Mouse (Mus musculus) lung, postnatal 25 days (tissue): ENCODE measurements around the gene Rab38.

ENCODE experiments used
- DNase-seq: peaks from one replicate; pipeline ENCODE4 v3.0.0; 2022; ENCODE audit warnings: low spot score

The Rab38 gene

GRCm38 (mm10) chr7:88429786-88430691, at the start of gene Rab38:
Gene Rab38 (plus strand): TSS chr7:88430273.
- DNase-seq: peak; percentile 73

DNA sequence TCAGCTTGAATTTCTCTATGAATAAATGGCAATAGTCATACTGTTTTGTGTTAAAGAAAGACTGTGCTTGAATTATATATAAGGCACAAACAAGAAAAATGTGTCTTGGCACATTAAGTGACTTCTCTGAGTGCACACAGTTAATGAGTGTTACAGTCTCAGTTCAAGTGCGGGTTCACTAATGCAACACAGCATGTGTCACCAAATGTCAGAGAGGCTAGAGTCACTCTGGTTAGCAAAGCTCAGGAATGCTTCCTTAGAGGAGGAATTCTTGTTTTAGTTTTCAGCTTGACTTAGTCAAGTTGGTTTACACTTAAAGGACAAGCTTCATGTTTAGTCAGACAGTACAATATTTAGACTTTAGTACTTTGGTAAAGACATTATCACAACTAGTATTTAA, 35.5 kb upstream of the Rab38 start:
- DNase-seq: no peak

GRCm38 (mm10) chr7:88395745-88396144, 34.3 kb upstream of the Rab38 start:
- no peak for DNase-seq

DNA sequence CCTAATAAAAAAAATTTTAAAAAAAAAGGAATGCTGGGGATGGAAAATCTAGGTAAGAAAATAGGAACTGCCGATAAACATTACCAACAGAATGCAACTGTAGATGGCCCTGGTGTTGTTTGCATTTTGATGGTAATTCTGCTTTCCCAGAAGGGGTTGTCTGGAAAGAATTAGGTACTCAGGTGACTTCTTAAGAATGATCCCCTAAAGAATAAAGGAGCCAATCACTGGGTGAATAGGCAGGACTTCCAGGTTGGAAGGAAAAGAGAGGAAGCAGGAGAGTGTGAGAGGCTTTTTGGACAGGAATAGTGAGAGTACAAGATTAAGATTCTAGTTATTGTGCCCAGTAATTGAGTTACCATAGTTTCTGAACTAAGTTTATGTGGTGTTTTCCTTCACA, 24.8 kb upstream of the Rab38 start:
- DNase-seq: no peak

GRCm38 (mm10) chr7:88406466-88406865, 23.6 kb upstream of the Rab38 start:
- no peak for DNase-seq

- no peak for DNase-seq
These were observed 8.3 kb upstream of the Rab38 start for GRCm38 (mm10) chr7:88421821-88422220.

DNA sequence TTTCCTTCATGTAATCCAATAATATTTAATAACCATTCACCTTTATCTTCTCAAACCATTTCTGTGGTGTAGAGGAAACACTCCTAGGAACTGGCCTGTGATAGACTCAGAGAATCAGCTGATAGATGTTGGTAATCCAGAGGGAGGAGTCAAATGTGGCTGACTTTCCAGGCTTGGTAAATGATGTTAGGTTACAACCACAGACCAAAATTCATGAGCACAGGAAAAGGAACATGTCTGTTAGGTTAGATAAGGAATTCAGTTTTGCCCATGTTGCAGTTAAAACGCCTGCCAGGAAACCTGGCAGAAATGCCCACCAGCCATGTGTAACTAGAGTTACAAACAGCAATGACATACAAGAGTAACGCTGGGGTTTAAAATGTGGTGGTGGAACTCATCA, 6.2 kb upstream of the Rab38 start:
- no peak for DNase-seq

- DNase-seq: peak; percentile 50
These were observed 4.3 kb upstream of the Rab38 start for GRCm38 (mm10) chr7:88425744-88426143.

GRCm38 (mm10) chr7:88427484-88427883, 2.6 kb upstream of the Rab38 start:
- DNase-seq: no peak

DNA sequence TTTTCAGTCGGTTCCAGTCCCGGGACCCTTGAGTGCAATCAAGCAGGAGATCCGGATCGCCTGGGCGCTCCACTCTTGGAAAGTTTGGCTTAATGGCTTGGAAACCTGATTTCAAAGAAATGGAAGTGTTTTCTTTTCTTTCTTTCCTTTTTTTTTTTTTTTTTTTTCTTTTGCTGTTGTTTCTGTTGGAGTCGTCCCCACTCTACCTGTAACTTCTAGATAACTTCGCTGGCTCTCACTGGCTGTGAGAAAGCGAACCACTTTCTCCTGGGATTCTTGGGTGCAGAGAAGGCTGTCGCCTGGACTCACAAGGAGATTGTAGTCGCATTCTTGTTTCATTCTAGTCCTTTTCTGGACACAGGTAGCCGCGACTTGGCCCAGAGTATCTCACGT, 615 bp downstream of the Rab38 start:
- DNase-seq: no peak

GRCm38 (mm10) chr7:88440301-88440700, 10.2 kb downstream of the Rab38 start:
- peak; percentile 18 for DNase-seq

DNA sequence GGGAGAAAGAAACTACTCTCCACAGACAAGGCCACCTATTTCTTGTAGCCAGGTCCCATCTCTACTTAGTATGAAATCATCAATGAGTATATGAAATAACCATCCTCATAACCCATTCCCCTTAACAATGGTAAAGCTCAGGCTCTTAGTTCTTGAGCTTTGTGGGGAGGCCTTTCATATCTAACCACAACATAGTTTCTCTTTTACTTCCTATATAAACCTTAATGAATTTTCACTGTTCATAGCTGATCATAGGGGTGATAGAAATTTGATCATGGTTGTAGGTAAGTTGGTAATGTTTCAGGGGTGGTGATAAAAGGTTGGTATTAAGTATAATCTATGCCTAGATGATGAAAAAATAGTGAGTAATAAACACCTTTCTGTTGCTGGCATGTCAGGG, 12.6 kb downstream of the Rab38 start:
- DNase-seq: no peak

- DNase-seq: no peak
These were observed 13.4 kb downstream of the Rab38 start for GRCm38 (mm10) chr7:88443435-88443834.

DNA sequence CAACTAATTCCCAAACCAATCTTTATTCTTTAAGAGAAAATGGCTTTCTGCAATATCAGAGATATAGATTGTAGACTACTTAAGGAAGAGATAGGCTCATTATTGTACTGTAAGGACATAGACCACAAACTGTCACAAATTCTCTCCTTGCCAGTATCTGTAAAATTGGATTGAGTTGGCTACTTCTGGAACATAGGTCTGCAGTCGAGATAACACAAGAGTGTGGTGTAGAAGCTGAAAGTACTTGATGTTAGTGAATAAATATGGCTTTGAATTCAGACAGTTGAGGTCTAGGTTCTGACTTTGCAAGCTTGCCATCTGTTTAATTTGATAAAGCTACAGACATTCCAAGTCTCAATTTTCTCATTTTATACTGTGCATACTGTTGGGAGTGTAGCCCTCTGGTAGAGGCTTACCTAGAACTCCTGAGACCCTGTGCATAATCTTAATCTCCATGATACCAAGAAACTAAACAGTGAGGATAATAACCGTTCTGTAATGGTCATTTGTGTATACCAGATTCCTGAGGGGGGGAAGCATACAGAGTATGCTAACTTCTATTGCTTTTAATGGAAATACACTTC, 15.3 kb downstream of the Rab38 start:
- no peak for DNase-seq

DNA sequence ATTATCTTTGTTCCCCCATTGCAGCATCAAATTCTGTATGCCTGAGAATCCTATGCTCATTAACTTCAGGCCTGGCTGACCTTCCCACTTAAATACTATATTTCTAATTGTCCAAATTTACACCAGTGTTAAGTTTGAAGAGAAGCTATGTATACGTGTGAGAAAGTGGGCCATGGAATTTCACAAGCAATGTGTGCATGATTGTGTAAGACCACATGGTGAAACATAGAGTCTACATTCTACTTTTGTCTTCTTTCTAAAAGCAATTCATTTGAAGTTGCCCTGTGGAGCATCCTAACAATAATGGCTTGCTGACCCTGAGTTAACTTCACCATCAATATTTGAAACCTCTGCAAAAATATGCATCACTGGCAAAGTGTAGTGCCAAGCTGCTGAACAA, 23.2 kb downstream of the Rab38 start:
- DNase-seq: no peak

GRCm38 (mm10) chr7:88457827-88458226, 27.8 kb downstream of the Rab38 start:
- DNase-seq: no peak

- DNase-seq: no peak
These were observed 37.7 kb downstream of the Rab38 start for GRCm38 (mm10) chr7:88467754-88468153.

- DNase-seq: peak; percentile 3
These were observed 52.1 kb downstream of the Rab38 start for GRCm38 (mm10) chr7:88482110-88482619.

DNA sequence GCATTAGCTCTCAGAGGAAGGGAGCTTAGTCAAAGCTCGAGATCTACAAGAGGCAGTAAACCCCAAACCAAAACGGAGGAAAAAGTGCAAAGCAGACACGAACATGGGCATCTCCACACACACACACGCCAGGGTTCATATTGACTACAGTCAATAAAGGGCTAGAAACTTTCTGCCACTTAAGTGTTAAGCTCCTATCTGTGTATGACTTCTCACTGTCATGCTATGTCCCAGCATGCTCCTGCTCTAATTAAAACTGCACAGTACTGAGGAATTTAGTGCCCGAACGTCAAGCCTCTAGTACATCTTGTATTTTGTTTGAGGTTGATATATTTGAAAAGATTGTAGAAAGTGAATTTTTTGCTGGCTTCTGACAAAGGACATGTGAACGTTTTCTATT, 52.6 kb downstream of the Rab38 start:
- no peak for DNase-seq

DNA sequence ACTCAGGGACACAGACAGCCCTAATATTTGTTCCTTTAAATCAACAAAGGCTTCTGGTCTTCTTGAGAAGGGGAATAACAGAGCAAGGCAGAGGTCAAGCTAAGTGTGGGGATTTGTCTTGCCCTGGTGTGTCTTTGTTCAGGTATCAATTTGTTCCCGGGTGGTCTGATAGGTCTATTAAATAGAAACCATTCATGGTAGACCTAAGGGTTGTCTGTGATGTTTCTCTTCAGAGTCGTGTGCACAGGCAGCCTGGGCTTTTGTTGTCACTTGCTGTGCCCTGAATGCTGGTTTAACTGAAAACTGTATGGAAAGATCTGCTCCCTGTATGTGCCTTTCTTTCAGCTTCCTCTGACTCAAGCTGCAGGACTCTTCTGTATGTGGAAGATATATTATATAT, 60.9 kb downstream of the Rab38 start:
- no peak for DNase-seq

GRCm38 (mm10) chr7:88502217-88502817, 72.2 kb downstream of the Rab38 start:
- DNase-seq: no peak

DNA sequence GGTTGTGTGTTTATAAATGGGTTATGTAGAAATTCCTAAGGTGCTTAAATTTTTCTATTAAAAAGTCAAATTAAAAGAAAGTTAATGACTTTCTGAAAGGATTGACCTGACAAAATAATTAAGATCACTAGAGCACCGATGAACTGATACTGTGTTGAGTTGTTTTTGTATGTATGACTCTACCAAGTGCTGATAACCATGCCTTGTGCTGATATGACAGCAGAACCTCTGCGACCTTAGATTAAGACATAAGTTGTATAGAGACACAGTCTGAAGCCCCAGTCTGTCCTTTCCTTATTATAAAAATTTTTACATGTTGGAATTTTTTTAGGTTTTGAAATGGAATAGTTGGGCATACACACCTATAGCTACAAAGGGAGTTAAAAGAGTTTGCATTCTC, 79.7 kb downstream of the Rab38 start:
- no peak for DNase-seq

- no peak for DNase-seq
These were observed 92.4 kb downstream of the Rab38 start for GRCm38 (mm10) chr7:88522481-88522880.
